Mouse (Mus musculus): ENCODE data around the gene Fam19a1.

Fam19a1 gene

DNA sequence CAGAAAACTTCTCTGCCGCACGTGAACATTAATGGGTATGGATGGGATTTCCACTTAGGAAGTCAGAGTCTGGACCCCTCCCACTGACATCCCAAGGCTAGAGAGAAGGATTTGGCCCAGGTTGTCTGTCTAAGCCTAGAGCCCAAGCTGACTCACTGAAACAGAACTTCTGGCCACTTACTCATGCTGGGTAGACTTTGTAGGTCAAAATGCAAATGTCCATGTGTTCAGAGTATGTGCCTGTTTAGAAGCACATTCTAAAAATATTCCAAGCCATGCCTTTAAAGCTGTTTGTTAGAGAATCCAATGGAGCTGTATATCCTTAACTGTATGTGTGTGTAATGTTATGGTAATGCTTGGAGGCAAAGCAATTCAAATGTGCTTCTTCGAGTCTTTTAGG lies 145.7 kb downstream of the Fam19a1 start:
- DNase-seq: no peak

DNA sequence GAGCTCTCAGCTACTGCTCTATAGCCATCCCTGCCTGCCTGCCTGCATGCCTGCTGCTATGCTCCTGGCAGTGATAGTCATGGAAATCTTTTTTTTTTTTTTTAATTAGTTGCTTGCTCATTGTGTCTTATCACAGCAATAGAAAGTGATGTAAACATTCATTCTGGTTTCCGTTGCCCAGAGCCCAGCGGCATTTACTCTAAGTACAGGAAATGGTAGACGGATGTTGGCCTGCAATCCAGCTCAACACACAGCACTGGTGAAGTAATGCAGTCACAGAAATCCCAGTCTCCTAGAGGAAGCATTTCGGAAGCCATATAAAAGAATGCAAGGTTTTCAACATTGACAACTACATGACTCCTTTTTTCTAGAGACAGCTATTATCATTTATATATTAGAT lies 153.5 kb downstream of the Fam19a1 start:
- no peak for DNase-seq

DNA sequence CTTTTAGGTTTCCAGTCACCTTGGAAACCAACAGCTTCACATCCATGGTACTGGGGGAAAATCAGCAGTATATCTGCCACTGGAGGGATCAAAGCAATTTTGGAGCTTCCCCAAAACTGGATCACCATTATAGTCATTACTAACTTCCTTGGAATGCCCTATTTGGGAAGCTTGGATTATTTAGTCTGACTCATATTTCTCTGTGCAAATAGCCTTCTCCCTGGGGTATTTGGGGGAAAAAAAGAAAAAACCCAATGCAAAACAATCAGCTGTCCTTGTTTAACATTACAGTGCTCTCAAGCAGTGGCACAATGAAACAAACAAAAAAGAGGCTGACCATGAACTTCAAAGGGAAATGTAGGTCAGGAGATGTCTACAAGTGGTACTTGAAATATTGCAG lies 155.8 kb downstream of the Fam19a1 start:
- no peak for DNase-seq

DNA sequence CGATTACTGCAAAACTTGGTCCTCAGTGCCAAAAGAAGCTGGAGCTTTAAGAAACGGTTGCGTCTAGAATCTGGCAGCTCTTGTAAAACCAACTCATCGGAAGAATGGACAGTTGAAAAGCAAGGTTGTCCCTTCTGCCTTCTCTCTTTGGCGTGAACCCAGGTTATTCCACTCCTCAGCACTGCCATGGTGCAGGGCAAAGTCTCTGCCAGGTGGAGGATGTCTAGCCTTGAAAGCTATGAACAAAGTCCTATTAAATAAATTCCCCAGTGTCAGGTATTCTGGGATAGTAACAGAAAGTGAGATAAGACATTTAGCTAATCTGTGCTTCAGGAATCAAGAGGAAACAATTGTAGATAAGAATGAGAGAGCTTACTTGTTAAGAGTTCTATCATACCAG lies 157.5 kb downstream of the Fam19a1 start:
- no peak for DNase-seq

DNA sequence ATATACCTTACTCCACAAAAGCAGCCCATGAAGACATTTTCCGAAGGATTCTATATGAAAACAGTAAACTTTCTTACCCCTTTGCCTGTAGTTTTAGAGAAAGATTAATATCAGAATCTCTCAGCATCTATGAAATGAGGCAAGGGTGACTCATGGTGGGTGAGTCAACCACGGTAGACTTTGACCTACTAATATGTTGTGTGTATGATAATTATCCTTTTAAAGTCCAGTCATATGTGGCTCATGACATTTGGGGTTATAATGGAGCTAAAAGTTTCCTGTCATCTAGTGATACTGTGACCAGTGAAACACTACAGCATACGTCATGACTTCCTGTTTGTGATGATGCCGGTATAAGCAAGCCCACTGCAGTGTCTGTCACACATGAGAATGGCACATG lies 170.8 kb downstream of the Fam19a1 start:
- no peak for DNase-seq

DNA sequence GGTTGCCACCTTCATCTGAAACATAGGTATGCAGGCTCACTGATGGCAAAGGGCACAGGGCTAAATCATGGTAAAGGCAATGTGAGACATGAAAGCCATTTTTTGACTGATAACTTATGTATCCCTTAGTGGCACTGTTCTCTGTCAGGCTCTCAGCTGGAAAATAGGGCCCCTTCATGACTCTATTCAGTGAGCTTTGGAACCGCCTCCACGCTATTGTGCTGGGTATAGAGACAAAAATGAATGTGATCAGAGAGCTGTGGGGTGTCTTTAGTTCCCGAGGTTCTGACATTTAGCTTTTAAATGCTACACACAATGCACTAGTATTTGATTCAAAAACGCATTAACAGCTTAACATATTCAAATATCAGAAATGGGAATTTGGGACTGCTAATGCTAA lies 171.6 kb downstream of the Fam19a1 start:
- no peak for DNase-seq

DNA sequence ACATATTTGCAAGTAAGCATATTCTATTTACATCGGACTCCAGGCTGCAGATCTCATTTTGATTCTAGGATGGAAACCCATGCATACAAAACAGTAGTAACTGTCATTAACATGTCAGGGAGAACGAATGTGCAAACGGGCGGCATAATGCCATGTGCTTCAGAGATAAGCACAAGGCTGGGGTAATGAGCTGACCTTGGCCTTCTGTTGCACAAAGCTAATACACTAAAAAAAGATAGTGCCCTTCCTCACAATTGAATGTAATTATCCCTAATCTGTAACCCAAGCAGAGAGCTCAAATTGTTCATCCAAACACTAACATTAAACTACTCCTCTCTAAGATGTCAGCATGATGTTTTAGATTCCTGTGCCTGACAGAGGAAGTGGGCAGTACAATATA lies 173.3 kb downstream of the Fam19a1 start:
- no peak for DNase-seq

DNA sequence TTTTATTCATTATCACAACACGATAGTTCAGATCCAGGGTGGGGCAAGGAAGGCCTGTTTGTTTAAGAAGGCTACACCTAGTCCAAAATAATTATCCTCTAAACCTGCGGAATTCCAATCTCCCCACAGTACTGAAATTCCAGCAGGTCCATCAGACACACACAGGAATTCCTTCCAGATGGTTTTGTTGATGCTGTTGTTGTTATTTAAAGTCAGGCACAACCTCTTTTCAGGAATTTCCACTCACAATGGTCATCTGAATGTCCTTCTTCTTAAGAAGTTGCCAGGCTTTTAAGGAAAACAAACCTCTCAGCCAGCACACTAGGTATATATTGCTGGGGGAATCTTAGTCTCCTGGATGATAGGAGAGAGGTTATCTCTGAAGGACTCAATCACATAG lies 174.4 kb downstream of the Fam19a1 start:
- no peak for DNase-seq

DNA sequence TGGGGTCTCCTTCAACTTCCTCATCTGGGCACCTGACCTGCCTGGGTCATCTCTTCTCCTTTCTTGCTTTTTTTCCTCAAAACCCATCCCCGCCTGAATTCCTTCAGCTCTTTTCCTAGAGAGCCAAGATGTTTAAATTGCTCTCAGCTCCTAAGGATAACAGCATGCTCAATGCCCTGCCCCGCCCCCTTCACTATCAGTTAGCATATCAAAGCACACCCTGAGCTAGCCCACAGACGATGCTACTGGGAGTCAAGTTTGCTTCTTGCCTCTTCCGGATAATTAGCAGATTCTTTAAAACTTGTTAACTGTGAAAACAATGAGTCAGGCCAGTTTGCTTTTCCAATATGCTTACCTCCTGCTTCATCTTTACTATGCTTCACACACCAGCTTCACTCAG lies 176.7 kb downstream of the Fam19a1 start:
- DNase-seq: no peak

DNA sequence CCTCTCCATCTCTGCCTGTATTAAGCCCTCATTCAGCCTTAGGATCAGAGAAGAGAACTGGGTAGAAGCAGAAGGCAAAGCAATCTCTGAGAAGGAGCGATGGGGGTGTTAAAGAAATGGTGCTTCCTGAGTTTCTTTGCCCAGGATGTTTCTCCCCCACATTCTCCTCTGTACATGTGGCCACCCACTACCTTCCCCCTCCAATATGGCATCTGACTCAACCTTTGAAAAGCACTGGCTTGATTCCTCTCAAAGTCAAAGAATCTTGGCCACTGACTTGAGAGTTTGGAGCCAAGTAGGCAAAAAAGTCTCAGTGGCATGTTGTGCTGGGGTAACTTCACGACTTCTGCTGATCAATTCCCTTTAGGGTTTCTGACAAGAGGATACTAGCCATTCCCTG lies 234.5 kb downstream of the Fam19a1 start:
- DNase-seq: no peak

DNA sequence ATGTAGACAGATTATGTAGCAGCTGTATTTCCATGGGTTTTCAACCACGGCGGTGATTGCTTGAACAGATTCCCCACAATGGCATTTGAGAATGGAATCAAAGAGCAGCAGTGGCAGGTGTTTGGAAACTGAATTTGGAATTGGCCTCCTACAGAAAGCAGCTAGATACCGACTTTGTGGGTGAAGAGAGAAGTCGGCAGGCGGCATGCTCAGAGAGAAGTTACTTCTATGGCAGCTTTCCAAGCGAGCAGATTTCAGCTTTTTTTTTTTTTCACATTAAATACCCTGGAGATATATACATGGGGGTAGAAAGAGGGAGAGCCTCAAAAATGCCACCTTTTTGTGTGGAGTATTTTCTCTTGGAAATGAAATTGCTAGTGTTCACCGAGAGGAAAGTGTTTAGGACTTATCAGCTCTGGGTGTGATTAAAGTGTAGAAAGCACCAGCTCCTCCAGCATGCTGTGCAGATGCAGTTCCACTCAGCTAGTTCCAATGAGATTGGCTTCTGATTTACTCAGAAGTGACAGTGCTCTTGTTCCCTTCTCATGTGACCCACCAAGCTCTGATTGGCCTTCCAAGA lies 236.6 kb downstream of the Fam19a1 start:
- DNase-seq: no peak

DNA sequence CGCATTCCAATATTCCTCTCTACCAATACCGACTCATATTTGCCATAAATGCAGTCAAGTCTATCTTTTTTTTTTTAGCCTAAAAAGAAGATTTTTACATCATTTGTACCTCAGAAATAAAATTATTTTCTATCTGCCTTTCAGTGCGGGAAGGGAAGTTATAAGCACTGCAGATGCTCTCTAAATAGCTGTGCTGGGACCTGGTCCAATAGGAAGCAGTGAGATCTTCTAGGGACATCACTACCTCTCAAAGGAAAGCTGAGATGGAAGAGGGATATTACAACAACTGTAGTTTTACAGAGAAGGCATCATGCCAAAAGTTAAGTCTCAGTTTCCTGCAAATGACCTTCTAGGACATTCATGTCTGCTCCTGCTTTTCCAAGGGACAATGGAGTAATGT lies 256.6 kb downstream of the Fam19a1 start:
- DNase-seq: no peak

DNA sequence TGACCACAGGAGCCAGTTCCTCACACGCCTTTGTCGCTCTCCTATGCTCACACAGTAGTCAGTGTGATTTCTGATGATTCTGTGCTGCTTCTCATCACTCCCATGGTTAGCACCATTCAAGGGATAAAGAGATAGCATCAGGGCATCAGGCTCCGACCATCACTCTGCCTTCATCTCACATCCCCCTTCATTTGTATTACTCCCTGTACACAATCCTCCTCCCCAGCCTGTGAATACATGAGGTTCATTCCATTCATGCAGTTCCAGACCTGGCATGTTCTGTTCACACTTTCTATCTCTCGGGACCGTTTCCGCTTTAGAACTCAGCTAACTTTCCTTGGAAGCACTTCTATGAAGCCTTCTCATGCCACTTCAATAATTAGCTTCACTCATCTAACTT lies 259.9 kb downstream of the Fam19a1 start:
- DNase-seq: no peak

DNA sequence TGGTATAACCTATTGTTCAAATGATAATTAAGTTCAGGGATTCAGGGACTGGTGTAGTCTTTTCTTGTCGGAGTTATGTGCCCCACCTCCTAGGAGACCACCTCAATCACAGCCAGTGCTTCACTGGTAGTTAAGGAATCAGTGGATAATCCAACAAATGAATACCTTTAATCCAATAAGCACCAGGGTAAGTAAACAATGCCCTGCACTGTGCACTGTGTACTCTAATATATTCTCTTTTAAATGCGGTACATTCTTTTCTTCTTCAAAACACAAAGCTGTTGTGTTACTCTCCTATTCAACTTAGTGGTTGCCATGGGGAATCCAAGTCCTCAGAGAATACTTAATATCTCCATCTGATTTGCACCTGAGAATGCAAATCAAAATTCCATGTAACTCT lies 260.3 kb downstream of the Fam19a1 start:
- DNase-seq: no peak

DNA sequence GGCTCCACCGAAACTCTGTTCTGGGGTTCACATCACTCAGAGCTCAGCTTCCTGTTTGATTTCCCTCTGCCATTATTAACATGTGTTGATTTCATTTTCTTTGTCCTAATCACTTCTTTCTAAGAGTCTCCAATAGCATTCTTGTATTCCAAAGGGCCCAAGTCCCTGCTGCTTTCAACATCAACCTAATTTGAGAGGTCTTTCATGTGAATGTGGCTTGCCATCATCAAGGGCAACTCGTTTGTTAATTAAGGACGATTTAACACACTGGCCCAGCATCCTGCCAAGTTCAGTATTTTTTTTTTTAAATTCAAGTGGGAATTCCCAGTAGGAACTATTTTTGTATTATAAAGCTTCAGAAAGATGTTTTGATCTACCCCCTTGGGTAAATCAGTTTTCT lies 263.8 kb downstream of the Fam19a1 start:
- DNase-seq: no peak

DNA sequence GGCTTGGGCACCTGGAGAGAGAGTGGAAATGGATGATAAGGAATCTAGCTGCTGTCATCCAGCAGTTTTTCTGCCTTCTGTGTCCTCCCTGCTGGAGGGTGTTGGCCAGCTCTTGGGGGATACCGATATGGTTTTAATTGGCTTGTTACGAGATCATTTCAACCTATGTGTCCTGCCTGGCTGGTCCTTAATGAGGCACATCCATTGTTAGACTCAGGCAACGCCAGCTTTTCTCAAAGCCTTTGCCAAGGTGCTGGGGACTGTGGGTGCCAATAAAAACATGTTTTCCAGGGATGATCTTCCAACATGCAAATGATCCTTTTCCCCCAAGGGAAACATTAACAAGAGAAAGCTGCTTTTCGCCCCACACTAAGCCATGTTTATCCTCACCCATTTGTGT lies 266.3 kb downstream of the Fam19a1 start:
- DNase-seq: peak; percentile 3 to 33

DNA sequence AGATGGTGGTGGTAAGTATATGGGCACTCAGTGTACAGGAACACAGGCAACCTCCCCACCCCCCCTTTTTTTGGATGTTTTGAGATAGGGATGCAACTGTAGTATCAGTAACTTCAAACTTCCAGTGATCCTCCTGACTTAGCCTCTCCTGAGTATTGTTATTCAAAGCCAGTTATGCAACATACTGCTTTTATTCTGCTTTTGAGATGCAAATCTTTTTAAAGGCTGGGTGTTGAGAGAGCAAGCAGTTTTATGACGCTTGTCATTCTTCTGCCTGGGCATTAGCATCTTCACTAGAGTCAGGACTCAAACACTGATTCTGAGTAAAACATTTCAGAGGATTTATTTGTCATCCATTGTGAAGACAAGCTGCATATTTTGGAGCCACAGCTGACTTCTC lies 271.5 kb downstream of the Fam19a1 start:
- DNase-seq: no peak

DNA sequence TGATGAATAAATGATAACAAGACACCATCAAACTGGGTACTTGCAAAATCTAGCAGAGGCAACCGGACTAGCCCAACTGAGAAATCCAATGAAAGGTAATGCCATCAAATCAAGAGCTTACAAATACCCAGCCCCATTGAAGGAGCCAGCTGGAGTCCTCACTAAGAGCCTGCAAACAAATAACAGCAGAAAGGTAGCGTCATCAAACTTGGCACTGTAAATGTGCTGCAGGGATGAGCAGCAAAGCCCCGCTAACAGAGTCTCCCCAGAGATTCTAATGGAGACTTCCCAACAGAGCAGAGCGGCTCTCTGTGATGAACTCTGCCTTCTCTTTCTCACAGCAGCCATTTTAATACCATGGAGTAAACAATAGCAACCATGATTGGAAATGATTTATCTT lies 305.9 kb downstream of the Fam19a1 start:
- DNase-seq: no peak

DNA sequence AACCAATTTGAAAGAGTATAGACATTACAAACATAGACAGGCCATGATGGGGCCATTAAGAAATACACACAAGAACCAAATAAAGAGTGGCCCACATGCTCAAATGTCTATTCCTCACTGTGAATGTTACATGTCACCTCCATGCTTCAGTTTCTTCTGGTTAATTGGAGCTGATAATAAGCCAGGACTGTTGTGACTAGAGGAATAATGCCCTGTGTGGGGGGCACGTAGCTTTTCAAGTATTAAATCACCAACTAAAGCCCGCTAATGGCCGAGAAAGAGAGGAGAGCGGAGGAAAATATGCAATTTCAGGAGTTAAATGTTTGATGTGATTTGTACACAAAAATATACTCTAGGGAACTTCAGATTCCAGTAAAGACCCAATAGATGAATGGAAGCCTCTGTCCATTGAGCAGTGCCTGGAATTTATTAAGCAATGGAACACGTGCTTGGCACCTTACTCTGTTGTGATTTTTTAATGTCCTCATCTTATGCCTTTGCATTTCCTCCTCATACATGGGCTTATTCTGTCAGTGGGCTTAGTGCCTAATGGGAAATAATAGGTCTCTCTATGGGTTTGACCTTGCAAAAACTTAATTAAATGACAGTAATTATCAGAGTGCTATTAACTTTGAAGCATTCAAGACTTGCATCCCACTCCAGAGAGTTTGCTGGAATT lies 306.9 kb downstream of the Fam19a1 start:
- DNase-seq: no peak

DNA sequence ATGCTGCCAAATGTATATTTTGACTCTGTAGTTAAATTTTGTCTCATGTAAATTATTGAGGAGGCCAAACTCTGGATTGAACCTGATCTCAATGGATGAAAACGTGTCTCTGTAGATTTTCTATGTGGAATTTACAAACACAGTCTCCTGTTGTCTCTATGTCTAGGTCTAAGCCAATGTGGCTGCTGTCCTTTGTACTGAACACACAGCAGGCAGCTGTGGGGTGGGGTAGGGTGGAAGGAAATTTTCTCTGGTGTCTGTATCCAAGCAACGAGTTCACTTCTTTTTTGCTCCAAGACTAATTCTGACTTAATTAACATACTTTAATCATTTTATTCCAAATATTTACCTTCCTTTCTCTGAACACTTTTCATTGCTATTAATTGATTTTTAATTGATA lies 307.6 kb downstream of the Fam19a1 start:
- no peak for DNase-seq

DNA sequence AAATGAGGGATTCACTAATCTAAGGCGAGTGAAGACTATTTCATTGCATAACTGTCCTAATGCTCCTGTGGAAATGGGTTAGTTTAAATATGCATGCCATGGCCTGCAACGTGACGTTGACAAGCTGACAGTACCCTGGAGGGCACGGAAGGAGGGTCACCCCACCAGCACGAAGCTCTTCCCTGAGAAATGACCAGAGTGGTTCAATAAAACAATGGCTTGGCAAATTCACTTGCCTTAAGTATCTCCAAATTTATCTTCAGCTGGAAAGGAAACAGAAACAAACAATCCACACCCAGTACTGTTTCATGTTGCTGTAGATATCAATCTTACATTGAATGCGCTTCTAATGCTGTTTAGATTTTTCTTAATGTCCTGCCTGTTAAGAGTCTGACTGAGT lies 316.4 kb downstream of the Fam19a1 start:
- DNase-seq: no peak

DNA sequence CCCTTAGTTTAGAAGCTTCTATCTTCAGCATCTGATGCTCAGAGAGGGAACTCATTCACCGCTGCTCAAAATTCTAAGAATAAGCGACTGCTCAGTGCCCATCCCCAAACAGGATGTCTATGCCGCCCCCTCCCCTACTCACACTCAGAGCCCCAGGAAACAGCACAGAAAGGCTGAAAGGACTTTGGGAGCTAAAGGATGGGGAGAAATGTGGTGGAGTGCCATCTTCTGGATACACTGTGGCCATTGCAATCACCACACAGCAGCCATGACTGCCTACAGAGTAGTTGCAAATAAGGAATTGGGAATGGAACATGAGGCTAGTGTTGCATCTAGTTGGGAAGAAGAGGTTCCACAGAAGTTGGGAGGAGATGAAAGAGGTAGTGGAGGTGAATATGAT lies 319.4 kb downstream of the Fam19a1 start:
- peak in 1 of 2 experiments; percentile 10 for DNase-seq

DNA sequence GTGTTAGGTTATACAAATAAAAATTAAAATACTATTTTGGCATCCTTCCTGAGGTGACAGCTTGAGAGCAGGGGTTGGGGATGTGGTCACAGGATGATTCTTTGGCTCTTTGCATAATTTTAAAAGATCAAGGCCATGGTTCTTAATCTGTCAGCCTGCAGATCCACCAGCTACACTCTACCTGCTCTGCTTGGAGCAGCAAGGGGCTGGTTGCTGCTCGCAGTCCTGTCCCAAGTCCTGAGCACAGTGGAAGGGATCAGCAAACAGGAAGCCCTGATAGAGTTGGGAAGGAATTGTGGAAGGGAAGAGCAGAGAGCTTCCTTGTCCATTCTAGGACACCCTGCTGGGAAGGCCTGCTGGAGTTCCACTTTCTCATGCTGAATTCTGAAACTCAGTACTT lies 320.9 kb downstream of the Fam19a1 start:
- DNase-seq: no peak

DNA sequence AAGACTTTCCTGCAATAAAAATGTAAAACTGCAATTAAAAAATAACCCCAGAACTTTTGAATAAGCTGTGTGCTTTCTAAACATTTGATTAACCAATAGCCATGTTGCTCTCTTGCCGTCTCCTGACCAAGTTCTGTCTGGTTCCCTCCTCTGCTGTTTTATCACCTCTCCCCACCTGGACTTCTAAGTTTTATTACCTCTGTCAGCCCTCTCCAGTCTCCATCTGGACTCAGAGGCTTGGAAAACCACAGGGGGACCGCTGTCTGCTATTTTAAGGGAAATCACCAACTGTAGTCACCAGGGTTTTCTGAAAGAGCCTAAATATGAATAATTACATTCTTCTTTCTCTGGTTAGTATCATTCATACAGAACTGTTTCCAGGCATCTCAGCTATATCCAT lies 322.6 kb downstream of the Fam19a1 start:
- no peak for DNase-seq

DNA sequence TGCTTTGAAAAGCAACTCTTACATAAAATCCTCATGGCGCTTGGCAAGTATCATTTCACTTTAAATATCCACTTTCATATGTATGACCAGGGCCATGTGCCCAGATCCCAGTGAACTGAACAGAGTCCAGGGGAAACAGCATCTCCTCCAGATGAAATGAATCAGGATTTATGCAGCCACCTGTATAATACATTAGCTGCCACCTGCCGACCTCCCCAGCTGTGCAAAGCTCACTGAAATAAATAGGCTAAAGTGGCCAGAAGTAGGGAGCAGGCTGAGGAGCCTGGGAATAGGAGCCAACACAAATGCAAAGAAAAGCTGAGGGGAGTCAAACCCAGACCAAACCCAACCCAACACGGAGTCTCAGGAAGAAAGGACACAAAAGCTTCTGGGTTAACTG lies 324.9 kb downstream of the Fam19a1 start:
- no peak for DNase-seq

All from kidney, postnatal 25 days (tissue).